Mouse (Mus musculus): ENCODE measurements around the gene Tbcc. TPM values are rescaled to one million over a fixed set of nuclear protein-coding genes. Genes with fewer than 3 reads are reported as not detected.

Gene Tbcc
- polyA plus RNA-seq, 1 experiment = 17.2 TPM

DNA sequence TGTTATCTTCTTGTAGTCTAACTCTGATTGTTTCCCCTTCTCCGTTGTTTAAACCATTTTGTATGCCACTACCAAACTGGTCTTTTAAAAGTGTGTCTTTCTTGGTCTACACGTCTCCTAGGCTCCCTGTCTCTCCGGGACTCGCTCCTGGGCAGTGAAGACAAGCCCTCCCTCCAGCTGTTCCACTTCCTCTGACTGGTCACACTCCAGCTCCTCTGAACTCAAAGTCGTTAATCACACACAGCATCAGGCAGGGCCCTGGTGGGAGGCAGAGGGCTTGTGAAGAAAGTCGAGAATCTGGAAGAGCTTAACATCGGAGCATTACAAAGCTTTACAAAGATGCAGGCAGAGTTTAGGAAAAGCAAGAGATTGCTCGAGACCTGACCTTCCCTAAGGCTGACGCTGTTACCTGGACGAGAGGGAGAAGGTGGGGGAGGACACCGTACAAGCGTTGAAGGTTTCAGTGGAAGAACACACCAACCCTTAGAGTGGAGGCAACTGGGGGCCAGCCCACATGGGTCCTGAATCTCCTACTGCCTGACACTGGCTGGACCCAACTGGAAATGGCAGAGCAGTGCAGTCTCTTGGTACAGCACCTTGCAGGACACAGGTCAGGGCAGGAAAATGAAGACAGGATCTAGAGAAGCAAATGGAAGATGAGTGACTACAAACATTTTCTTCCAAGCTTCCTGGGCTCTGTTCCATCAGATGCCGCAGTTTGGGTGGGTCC lies 6.9 kb downstream of the Tbcc start:
- TF ChIP-seq CTCF (IDR thresholded peaks at IDR 0.05; ENCODE audit: extremely low read depth, insufficient read depth, insufficient read length, insufficient replicate concordance) (no peak), POLR2A (IDR thresholded peaks at IDR 0.05; ENCODE audit: low read depth, low read length) (no peak)
- H3K4me3 ChIP-seq (ENCODE audit: extremely low read depth, insufficient read depth, insufficient read length) = no peak overlapping the region
- 54% methylated on average over 13 of the region's 13 CpGs for WGBS
- H3K4me1 ChIP-seq (ENCODE audit: control insufficient read depth, insufficient read depth, insufficient read length) = peaks cover 3% of the 10 kb centered on the region
- no peaks in the 10 kb centered on the region for H3K36me3 ChIP-seq (ENCODE audit: control insufficient read depth, insufficient read depth, low read length)
- peak in 1 of 2 experiments; percentile 43 for DNase-seq (ENCODE audit: low read depth in 1 of 2, low spot score in 2 of 2)
- no peaks in the 10 kb centered on the region for H3K27me3 ChIP-seq (ENCODE audit: control insufficient read depth, insufficient read depth, low read length)
- no peak overlapping the region for H3K27ac ChIP-seq (ENCODE audit: insufficient read depth, low read length)

DNA sequence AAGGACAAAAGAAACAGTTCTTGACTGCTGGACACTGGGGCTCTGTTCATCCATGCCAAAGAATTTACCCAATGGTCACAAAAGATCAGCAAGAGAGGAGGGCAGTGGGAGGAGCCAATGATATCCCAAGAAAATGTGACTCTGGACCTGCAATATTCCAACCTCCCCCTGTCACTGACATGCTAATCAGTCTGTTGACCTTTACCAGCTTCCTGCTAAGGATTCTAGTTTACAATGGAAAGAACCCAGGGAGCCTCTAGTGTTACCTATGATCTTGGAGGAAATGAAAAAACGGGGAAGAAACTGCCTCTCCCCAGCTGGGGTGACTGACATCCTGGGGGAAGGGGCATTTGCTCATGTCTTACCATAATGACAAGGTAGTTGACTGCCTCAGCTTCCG lies 10.5 kb downstream of the Tbcc start:
- H3K27ac ChIP-seq (ENCODE audit: insufficient read depth, low read length) = no peak overlapping the region

DNA sequence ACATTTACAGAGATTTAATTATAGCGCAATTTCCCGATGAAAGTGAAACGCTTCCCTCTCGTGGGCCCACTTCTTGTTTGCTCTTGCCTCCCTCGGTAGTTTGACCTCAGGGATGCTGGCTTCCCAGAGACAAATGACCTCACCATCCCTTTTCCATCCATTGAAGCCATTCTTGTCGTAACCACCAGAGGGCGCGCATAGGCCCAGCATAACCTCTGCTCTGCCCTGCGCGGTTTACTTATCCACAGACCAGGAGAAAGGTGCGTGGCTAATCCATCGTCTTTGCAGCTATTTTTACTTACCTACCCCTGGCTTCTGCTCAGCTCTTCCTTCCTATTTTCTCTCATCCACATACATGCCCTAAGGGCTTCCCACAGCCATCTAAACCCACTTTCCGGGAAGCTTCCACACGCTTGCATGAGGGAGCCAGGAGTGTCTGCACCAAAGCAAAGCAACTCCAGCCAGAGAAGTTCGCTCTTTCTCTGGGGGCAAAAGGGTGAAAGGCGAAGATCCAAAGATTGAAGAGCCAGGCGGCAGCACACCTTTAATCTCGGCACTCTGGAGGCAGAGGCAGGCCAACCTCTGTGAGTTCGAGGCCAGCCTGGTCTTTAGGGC lies 13.5 kb downstream of the Tbcc start:
- peak; percentile 41 to 65 for DNase-seq (ENCODE audit: low read depth in 1 of 2, low spot score in 2 of 2)
- Histone ChIP-seq H3K27ac (ENCODE audit: insufficient read depth, low read length) (no peak overlapping the region), H3K36me3 (ENCODE audit: control insufficient read depth, insufficient read depth, low read length) (no peaks in the 10 kb centered on the region), H3K4me1 (ENCODE audit: control insufficient read depth, insufficient read depth, insufficient read length) (no peaks in the 10 kb centered on the region), H3K27me3 (ENCODE audit: control insufficient read depth, insufficient read depth, low read length) (no peaks in the 10 kb centered on the region), H3K4me3 (ENCODE audit: extremely low read depth, insufficient read depth, insufficient read length) (no peak overlapping the region)
- TF ChIP-seq POLR2A (IDR thresholded peaks at IDR 0.05; ENCODE audit: low read depth, low read length) = no peak
- peak; percentile 79; the same call in 1 of the 2 replicates for TF ChIP-seq CTCF (IDR thresholded peaks at IDR 0.05; ENCODE audit: extremely low read depth, insufficient read depth, insufficient read length, insufficient replicate concordance)
- 28% methylated on average over 19 of the region's 19 CpGs for WGBS

More for the DNA sequence above, 10.5 kb downstream of the Tbcc start:
- TF ChIP-seq POLR2A (IDR thresholded peaks at IDR 0.05; ENCODE audit: low read depth, low read length) (no peak), CTCF (IDR thresholded peaks at IDR 0.05; ENCODE audit: extremely low read depth, insufficient read depth, insufficient read length, insufficient replicate concordance) (no peak)
- Histone ChIP-seq H3K27me3 (ENCODE audit: control insufficient read depth, insufficient read depth, low read length) (no peaks in the 10 kb centered on the region), H3K36me3 (ENCODE audit: control insufficient read depth, insufficient read depth, low read length) (no peaks in the 10 kb centered on the region), H3K4me1 (ENCODE audit: control insufficient read depth, insufficient read depth, insufficient read length) (no peaks in the 10 kb centered on the region), H3K4me3 (ENCODE audit: extremely low read depth, insufficient read depth, insufficient read length) (no peak overlapping the region)
- 67% methylated on average over 2 of the region's 2 CpGs for WGBS
- no peak for DNase-seq (ENCODE audit: low read depth in 1 of 2, low spot score in 2 of 2)

DNA sequence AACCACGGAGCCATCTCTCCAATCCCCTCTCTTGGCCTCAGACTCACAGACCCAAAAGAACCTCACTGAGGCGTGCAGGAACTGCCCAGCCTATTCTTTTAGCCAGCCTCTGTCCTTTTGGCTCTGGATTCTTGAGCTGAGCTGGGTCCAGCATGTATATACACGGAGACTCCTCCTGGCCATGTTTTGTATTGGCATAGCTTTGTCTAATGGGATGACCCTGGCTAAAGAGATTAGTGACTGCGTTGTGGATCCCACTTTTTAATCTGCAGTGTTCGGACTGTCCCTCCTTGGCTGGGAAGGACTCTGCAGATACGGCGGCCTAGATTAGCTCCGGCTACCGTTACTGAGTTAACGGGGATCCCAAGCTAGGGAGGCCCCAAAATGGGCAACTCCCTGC lies 19.7 kb downstream of the Tbcc start, which contains the start of gene Prph2:
Gene Prph2, plus strand, starts transcription at position 274 of the 400 bp plus-strand sequence.
- TF ChIP-seq POLR2A (IDR thresholded peaks at IDR 0.05; ENCODE audit: low read depth, low read length) = no peak
- no peak for TF ChIP-seq CTCF (IDR thresholded peaks at IDR 0.05; ENCODE audit: extremely low read depth, insufficient read depth, insufficient read length, insufficient replicate concordance)
- Histone ChIP-seq H3K4me1 (ENCODE audit: control insufficient read depth, insufficient read depth, insufficient read length) (no peaks in the 10 kb centered on the region), H3K4me3 (ENCODE audit: extremely low read depth, insufficient read depth, insufficient read length) (no peak within 1 kb of the TSS), H3K27me3 (ENCODE audit: control insufficient read depth, insufficient read depth, low read length) (no peaks in the 10 kb centered on the region; the same call in 1 of the 2 replicates), H3K27ac (ENCODE audit: insufficient read depth, low read length) (no peak within 1 kb of the TSS), H3K36me3 (ENCODE audit: control insufficient read depth, insufficient read depth, low read length) (no peaks in the 10 kb centered on the region)
- no peak for DNase-seq (ENCODE audit: low read depth in 1 of 2, low spot score in 2 of 2)
- 92% methylated on average over 10 of the region's 10 CpGs for WGBS

DNA sequence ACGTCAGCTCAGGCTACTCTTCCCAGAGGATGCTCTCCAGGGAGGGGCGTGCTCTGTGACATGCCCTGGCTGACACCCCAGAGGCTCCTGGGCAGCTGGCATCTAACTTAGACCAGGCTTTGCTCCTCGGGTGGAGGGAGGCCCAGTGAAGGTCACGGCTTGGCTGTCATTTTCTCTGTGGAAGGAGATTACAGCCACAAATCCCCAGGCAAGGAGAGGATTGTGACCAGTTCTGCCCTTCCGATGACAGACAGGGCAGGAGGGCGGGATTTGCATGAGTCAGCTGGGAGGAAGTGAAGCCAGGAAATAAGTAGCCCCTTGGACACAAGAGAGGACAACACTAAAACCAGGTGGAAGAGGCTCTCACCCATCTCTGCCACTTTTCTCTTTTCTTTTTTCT lies 21.8 kb downstream of the Tbcc start:
- no peak overlapping the region for H3K4me3 ChIP-seq (ENCODE audit: extremely low read depth, insufficient read depth, insufficient read length)
- no peak for DNase-seq (ENCODE audit: low read depth in 1 of 2, low spot score in 2 of 2)
- no peaks in the 10 kb centered on the region; the same call in 1 of the 2 replicates for H3K27me3 ChIP-seq (ENCODE audit: control insufficient read depth, insufficient read depth, low read length)
- WGBS = 51% methylated on average over 6 of the region's 6 CpGs
- no peaks in the 10 kb centered on the region for H3K36me3 ChIP-seq (ENCODE audit: control insufficient read depth, insufficient read depth, low read length)
- no peaks in the 10 kb centered on the region for H3K4me1 ChIP-seq (ENCODE audit: control insufficient read depth, insufficient read depth, insufficient read length)
- TF ChIP-seq POLR2A (IDR thresholded peaks at IDR 0.05; ENCODE audit: low read depth, low read length) = no peak
- TF ChIP-seq CTCF (IDR thresholded peaks at IDR 0.05; ENCODE audit: extremely low read depth, insufficient read depth, insufficient read length, insufficient replicate concordance) = no peak
- H3K27ac ChIP-seq (ENCODE audit: insufficient read depth, low read length) = no peak overlapping the region

DNA sequence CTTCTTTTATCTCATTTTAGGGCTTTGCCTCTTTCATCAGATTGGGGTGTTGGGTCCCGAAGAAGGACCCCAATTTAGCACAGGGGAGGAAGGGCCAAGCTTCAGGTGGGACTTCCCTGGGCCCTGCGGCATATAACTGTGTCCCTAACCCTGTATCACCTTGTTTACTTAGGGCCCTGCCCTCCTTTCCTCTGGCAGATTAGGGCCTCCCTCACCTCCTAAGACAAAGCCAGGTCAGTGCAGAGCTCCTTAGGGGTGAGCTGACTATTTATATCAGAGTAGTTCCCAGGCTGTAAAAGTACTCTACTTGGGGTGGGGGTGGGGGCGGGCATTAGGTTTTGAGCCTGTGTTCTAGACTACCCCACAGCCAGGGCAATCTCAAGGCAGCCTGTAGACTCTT lies 24.6 kb downstream of the Tbcc start:
- TF ChIP-seq CTCF (IDR thresholded peaks at IDR 0.05; ENCODE audit: extremely low read depth, insufficient read depth, insufficient read length, insufficient replicate concordance) = no peak
- TF ChIP-seq POLR2A (IDR thresholded peaks at IDR 0.05; ENCODE audit: low read depth, low read length) = no peak
- Histone ChIP-seq H3K4me3 (ENCODE audit: extremely low read depth, insufficient read depth, insufficient read length) (no peak overlapping the region), H3K27ac (ENCODE audit: insufficient read depth, low read length) (no peak overlapping the region), H3K36me3 (ENCODE audit: control insufficient read depth, insufficient read depth, low read length) (no peaks in the 10 kb centered on the region), H3K27me3 (ENCODE audit: control insufficient read depth, insufficient read depth, low read length) (no peaks in the 10 kb centered on the region; the same call in 1 of the 2 replicates), H3K4me1 (ENCODE audit: control insufficient read depth, insufficient read depth, insufficient read length) (no peaks in the 10 kb centered on the region)
- DNase-seq (ENCODE audit: low read depth in 1 of 2, low spot score in 2 of 2) = no peak
- 78% methylated on average over 3 of the region's 3 CpGs for WGBS

DNA sequence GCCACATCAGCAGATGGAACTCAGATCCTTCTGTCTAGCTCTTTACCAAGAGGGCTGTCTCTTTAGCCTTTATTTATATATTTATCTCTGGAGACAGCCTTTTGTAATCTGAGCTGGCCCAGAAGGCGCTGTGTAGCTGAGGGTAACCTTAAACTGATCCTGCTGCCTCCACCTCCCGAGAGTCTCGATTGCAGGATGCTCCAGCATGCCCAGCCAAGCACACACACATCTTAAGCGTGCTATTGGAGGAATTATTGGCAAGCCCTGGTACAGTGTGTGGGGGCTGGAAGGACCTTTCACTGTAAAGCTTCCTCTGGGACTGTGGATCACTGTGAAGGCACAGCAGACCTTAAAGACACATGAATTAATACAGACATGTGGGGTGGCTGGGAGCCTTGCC lies 28.5 kb downstream of the Tbcc start:
- DNase-seq (ENCODE audit: low read depth in 1 of 2, low spot score in 2 of 2) = no peak
- Histone ChIP-seq H3K4me3 (ENCODE audit: extremely low read depth, insufficient read depth, insufficient read length) (no peak overlapping the region), H3K27ac (ENCODE audit: insufficient read depth, low read length) (no peak overlapping the region), H3K27me3 (ENCODE audit: control insufficient read depth, insufficient read depth, low read length) (no peaks in the 10 kb centered on the region), H3K4me1 (ENCODE audit: control insufficient read depth, insufficient read depth, insufficient read length) (no peaks in the 10 kb centered on the region), H3K36me3 (ENCODE audit: control insufficient read depth, insufficient read depth, low read length) (no peaks in the 10 kb centered on the region)
- 53% methylated on average over 4 of the region's 4 CpGs for WGBS
- no peak for TF ChIP-seq POLR2A (IDR thresholded peaks at IDR 0.05; ENCODE audit: low read depth, low read length)
- TF ChIP-seq CTCF (IDR thresholded peaks at IDR 0.05; ENCODE audit: extremely low read depth, insufficient read depth, insufficient read length, insufficient replicate concordance) = no peak
